Mouse (Mus musculus) bone marrow, adult 2 months (tissue): ENCODE measurements around the gene Rasa3.

Source experiments
- CTCF ChIP-seq: fragments of 200-500 bp; IDR thresholded peaks from 2 replicates; pipeline ENCODE4 v1.5.1; 2011; ENCODE audit warnings: low read length, control low read depth; ENCODE audit not compliant: control insufficient read depth, insufficient read depth
- POLR2A ChIP-seq: fragments of 200-500 bp; IDR thresholded peaks from 2 replicates; pipeline ENCODE4 v1.6.1; 2011; ENCODE audit warnings: low read depth, mild to moderate bottlenecking, control low read depth, low read length, borderline replicate concordance; ENCODE audit not compliant: control insufficient read depth

- no peak for TF ChIP-seq POLR2A
- TF ChIP-seq CTCF: no peak
Observed at GRCm38 (mm10) chr8:13531602-13532171, 145.7 kb downstream of the Rasa3 start.
